Mouse (Mus musculus): Measurements from ENCODE around the gene Tns1.

The Tns1 gene

DNA sequence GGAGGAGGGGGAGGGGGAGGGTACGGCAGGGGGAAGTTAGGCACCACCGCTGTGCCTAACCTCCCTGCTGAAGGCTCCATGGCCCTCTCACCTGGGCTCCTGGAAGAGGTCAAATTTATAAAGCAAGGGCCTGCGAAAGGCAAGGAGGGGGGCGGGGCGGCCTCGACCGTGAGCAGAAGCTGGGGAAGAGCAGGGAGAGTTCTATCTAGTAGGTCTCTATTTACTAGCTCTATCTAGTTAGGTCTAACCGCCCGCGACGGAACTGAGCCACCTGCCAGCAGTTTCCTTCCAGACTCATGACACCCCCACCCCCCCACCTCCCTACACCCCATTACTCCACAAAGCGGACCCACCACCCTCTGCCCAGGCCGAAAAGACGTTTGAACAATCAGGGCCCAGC lies 56.4 kb downstream of the Tns1 start:
- Histone ChIP-seq H3K4me1 (replicated peaks; ENCODE audit: low read depth, low read length) (peaks cover 25% of the 10 kb centered on the region), H3K9me3 (ENCODE audit: low read length) (no peaks in the 10 kb centered on the region), H3K4me3 (replicated peaks; ENCODE audit: low read length) (peak overlapping the region; percentile 64), H3K27me3 (ENCODE audit: insufficient read depth, low read length) (peaks cover 58% of the 10 kb centered on the region), H3K36me3 (ENCODE audit: insufficient read depth, low read length) (no peaks in the 10 kb centered on the region)
- no peak for TF ChIP-seq NANOG (IDR thresholded peaks at IDR 0.05; ENCODE audit: borderline replicate concordance, low read length)
- no peak for TF ChIP-seq POU5F1 (IDR thresholded peaks at IDR 0.05; ENCODE audit: borderline replicate concordance, low read length)
- TF ChIP-seq CTCF (conservative IDR thresholded peaks at IDR 0.05; ENCODE audit: low read length) = no peak

DNA sequence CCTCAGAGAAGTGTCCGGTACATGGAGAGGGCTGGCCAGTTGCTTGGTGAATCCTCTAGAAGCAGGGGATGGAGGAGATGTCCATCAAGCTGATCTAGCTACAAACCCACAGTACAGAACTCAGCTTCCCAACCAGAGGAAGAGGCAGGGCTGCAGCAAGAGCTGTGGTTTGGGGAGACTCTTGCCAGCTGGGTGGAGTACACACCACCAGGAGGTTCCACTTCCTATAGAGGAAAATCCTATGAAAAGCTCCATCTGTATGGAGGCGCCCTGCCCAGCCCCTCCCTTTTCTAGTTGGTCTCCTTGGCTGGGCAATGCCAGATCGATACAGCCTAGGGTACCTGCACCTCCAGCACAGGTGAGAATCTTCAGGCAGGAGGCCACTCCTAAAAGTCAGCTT lies 57.7 kb downstream of the Tns1 start:
- TF ChIP-seq CTCF (conservative IDR thresholded peaks at IDR 0.05; ENCODE audit: low read length) (no peak), NANOG (IDR thresholded peaks at IDR 0.05; ENCODE audit: borderline replicate concordance, low read length) (no peak)
- peaks cover 52% of the 10 kb centered on the region for H3K27me3 ChIP-seq (ENCODE audit: insufficient read depth, low read length)
- no peaks in the 10 kb centered on the region for H3K36me3 ChIP-seq (ENCODE audit: insufficient read depth, low read length)
- H3K4me1 ChIP-seq (replicated peaks; ENCODE audit: low read depth, low read length) = peaks cover 25% of the 10 kb centered on the region
- no peak overlapping the region for H3K4me3 ChIP-seq (replicated peaks; ENCODE audit: low read length)
- no peaks in the 10 kb centered on the region for H3K9me3 ChIP-seq (ENCODE audit: low read length)

DNA sequence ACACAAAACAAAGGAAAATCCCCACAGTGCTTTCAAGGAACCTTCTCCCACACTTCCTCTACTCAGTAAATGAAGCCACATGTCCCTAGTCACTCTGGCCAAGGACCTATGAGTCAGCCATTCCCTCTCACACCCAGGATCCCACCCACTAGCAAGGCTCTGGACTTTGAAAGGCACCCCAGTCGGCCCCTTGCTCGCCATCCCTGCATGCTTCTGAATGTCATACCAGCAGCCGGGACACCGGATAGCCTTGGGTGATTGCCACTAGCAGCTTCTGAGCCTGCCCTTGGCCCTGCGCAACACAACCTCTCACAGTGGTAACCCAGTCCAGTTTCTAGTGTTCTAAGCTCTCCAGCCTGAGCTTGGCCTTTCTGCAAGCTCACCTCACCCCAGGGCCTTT lies 58.2 kb downstream of the Tns1 start:
- Histone ChIP-seq H3K4me3 (replicated peaks; ENCODE audit: low read length) (no peak overlapping the region), H3K9me3 (ENCODE audit: low read length) (no peaks in the 10 kb centered on the region), H3K4me1 (replicated peaks; ENCODE audit: low read depth, low read length) (peaks cover 25% of the 10 kb centered on the region), H3K27me3 (ENCODE audit: insufficient read depth, low read length) (peaks cover 52% of the 10 kb centered on the region), H3K36me3 (ENCODE audit: insufficient read depth, low read length) (no peaks in the 10 kb centered on the region)
- TF ChIP-seq POU5F1 (IDR thresholded peaks at IDR 0.05; ENCODE audit: borderline replicate concordance, low read length) = no peak
- TF ChIP-seq NANOG (IDR thresholded peaks at IDR 0.05; ENCODE audit: borderline replicate concordance, low read length) = no peak
- no peak for TF ChIP-seq CTCF (conservative IDR thresholded peaks at IDR 0.05; ENCODE audit: low read length)

DNA sequence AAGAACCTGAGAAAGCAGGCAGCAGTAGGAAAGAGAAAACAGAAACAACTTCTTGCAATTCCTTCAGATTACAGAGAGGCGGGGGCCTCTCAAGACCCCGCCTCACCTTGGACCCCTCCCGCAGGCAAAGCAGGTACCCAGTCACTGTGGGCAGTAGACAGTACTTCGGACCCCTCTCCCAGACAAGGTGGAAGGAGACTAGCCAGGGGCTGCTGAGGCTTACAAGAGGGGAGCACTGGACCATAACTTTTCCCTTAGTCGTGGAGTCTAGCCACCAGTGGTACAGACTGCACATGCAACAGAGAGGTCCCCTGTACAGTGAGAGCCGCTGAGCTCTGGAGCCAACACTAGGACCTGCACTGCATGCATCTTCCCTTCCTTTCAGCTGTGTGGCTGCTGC lies 64.2 kb downstream of the Tns1 start:
- Histone ChIP-seq H3K9me3 (ENCODE audit: low read length) (no peaks in the 10 kb centered on the region), H3K27me3 (ENCODE audit: insufficient read depth, low read length) (peaks cover 4% of the 10 kb centered on the region), H3K36me3 (ENCODE audit: insufficient read depth, low read length) (no peaks in the 10 kb centered on the region), H3K4me1 (replicated peaks; ENCODE audit: low read depth, low read length) (peaks cover 25% of the 10 kb centered on the region), H3K4me3 (replicated peaks; ENCODE audit: low read length) (no peak overlapping the region)
- TF ChIP-seq CTCF (conservative IDR thresholded peaks at IDR 0.05; ENCODE audit: low read length) (no peak), POU5F1 (IDR thresholded peaks at IDR 0.05; ENCODE audit: borderline replicate concordance, low read length) (no peak), NANOG (IDR thresholded peaks at IDR 0.05; ENCODE audit: borderline replicate concordance, low read length) (no peak)

DNA sequence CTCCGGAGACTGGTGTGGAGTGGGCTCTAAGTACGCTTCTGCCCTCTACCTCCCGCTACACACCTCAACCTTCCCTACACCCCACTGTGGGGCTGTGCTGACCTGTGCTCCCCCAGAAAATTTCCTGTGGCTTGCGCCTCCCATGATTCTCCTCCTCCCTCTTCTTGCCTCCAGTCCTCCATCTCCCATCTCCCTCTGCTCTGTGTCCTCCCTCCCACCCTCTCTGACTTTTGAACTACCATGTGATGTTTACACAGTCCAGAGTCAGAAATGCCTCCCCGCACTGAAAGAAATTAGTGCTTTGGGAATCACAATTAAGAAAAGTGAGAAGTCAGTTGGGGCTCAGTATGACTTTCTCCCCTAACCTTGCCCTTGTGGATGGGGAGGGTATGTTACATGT lies 64.7 kb downstream of the Tns1 start:
- H3K36me3 ChIP-seq (ENCODE audit: insufficient read depth, low read length) = no peaks in the 10 kb centered on the region
- no peak for TF ChIP-seq POU5F1 (IDR thresholded peaks at IDR 0.05; ENCODE audit: borderline replicate concordance, low read length)
- no peak for TF ChIP-seq NANOG (IDR thresholded peaks at IDR 0.05; ENCODE audit: borderline replicate concordance, low read length)
- peaks cover 25% of the 10 kb centered on the region for H3K4me1 ChIP-seq (replicated peaks; ENCODE audit: low read depth, low read length)
- H3K4me3 ChIP-seq (replicated peaks; ENCODE audit: low read length) = no peak overlapping the region
- no peaks in the 10 kb centered on the region for H3K9me3 ChIP-seq (ENCODE audit: low read length)
- peaks cover 6% of the 10 kb centered on the region for H3K27me3 ChIP-seq (ENCODE audit: insufficient read depth, low read length)

DNA sequence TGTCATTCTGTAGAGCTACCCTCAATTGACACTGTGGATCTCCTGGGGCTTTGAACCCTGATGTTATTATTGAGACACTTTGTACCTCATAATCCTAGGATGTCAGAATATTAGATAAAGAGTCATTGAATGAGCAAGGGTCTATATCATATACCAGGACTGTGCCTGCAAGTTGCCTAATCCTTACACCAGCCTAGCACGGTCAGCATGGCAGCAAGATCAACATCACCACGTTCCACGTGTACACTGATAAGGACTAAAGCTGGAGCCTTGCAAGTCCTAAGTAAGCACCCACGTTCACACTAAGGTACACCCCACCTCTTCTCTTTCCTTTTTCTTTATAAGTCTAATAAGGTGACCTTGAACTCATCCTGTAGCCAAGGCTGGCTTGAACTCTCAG lies 65.5 kb downstream of the Tns1 start:
- Histone ChIP-seq H3K9me3 (ENCODE audit: low read length) (no peaks in the 10 kb centered on the region), H3K36me3 (ENCODE audit: insufficient read depth, low read length) (no peaks in the 10 kb centered on the region), H3K4me1 (replicated peaks; ENCODE audit: low read depth, low read length) (peaks cover 21% of the 10 kb centered on the region), H3K27me3 (ENCODE audit: insufficient read depth, low read length) (peaks cover 7% of the 10 kb centered on the region), H3K4me3 (replicated peaks; ENCODE audit: low read length) (no peak overlapping the region)
- TF ChIP-seq POU5F1 (IDR thresholded peaks at IDR 0.05; ENCODE audit: borderline replicate concordance, low read length) = no peak
- no peak for TF ChIP-seq NANOG (IDR thresholded peaks at IDR 0.05; ENCODE audit: borderline replicate concordance, low read length)
- no peak for TF ChIP-seq CTCF (conservative IDR thresholded peaks at IDR 0.05; ENCODE audit: low read length)

DNA sequence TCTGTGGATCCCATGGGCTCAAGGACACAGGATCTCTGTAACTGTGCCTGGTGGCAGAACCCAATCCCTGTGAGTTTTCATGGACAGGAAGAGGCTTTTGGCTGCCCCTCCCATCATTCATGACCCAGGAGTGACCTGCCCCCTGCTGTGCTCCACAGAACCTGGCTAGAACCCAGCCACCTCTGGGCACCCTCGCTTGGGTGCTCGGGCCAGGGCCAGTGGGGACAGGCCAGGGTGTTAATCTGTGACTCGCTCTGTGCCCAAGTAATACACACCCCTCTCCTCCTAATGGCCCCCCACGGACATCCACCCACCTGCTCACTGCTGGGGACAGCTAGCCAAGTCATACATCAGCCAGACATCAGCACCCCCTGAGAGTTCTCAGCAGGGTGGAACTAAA lies 65.9 kb downstream of the Tns1 start:
- Histone ChIP-seq H3K4me1 (replicated peaks; ENCODE audit: low read depth, low read length) (peaks cover 19% of the 10 kb centered on the region), H3K4me3 (replicated peaks; ENCODE audit: low read length) (no peak overlapping the region), H3K36me3 (ENCODE audit: insufficient read depth, low read length) (no peaks in the 10 kb centered on the region), H3K9me3 (ENCODE audit: low read length) (no peaks in the 10 kb centered on the region), H3K27me3 (ENCODE audit: insufficient read depth, low read length) (peaks cover 10% of the 10 kb centered on the region)
- TF ChIP-seq NANOG (IDR thresholded peaks at IDR 0.05; ENCODE audit: borderline replicate concordance, low read length) (no peak), CTCF (conservative IDR thresholded peaks at IDR 0.05; ENCODE audit: low read length) (no peak), POU5F1 (IDR thresholded peaks at IDR 0.05; ENCODE audit: borderline replicate concordance, low read length) (no peak)

DNA sequence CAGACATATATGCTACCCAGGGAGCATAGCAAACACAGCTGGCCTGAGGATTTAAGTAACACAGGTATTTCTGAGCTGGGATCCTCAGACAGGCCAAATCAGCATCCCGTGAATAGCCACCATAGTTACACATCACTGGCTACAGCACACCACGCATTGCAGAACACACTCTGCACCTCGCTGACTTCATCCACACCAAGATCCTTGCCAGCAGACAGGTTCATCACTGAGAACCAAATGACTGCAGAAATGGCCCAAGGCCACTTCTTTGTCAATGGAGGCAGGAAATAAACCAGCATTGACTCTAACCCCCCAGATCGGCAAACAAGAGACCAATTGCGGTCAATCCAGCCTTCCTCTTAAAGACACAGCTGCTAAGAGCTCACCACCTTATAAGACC lies 66.7 kb downstream of the Tns1 start:
- Histone ChIP-seq H3K9me3 (ENCODE audit: low read length) (no peaks in the 10 kb centered on the region), H3K36me3 (ENCODE audit: insufficient read depth, low read length) (no peaks in the 10 kb centered on the region), H3K4me3 (replicated peaks; ENCODE audit: low read length) (no peak overlapping the region), H3K27me3 (ENCODE audit: insufficient read depth, low read length) (peaks cover 11% of the 10 kb centered on the region), H3K4me1 (replicated peaks; ENCODE audit: low read depth, low read length) (peaks cover 19% of the 10 kb centered on the region)
- TF ChIP-seq NANOG (IDR thresholded peaks at IDR 0.05; ENCODE audit: borderline replicate concordance, low read length) (no peak), POU5F1 (IDR thresholded peaks at IDR 0.05; ENCODE audit: borderline replicate concordance, low read length) (no peak), CTCF (conservative IDR thresholded peaks at IDR 0.05; ENCODE audit: low read length) (no peak)

DNA sequence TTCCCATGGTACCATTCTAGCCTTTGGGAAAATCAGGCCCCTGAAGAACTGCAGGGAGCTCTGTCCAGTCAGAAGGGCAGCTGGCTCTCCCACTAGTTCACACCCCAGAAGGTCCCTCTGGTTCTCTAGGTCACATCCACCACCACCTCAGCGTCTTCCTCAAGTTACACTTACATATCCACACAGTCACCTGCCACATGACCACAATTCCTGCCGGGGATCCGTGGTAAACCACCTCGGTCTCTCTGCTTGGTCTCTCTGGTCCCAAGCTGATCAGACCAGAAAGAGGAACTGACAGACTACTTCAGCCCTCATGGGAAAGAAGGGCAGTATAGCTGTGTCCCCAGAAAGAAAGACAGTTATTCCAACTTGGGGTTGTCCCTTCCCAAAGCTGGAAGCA lies 68.7 kb downstream of the Tns1 start:
- peaks cover 19% of the 10 kb centered on the region for H3K4me1 ChIP-seq (replicated peaks; ENCODE audit: low read depth, low read length)
- H3K4me3 ChIP-seq (replicated peaks; ENCODE audit: low read length) = no peak overlapping the region
- H3K9me3 ChIP-seq (ENCODE audit: low read length) = no peaks in the 10 kb centered on the region
- no peak for TF ChIP-seq NANOG (IDR thresholded peaks at IDR 0.05; ENCODE audit: borderline replicate concordance, low read length)
- no peak for TF ChIP-seq POU5F1 (IDR thresholded peaks at IDR 0.05; ENCODE audit: borderline replicate concordance, low read length)
- TF ChIP-seq CTCF (conservative IDR thresholded peaks at IDR 0.05; ENCODE audit: low read length) = no peak
- H3K27me3 ChIP-seq (ENCODE audit: insufficient read depth, low read length) = peaks cover 11% of the 10 kb centered on the region
- H3K36me3 ChIP-seq (ENCODE audit: insufficient read depth, low read length) = no peaks in the 10 kb centered on the region

Measured in E14TG2a.4 (cell line).